Mouse (Mus musculus): Measurements from ENCODE around the gene Krtcap2. TPM values are rescaled to one million over a fixed set of nuclear protein-coding genes. Genes with fewer than 3 reads are reported as not detected.

The Krtcap2 gene
- polyA plus RNA-seq, 1 experiment from 2014 or later, result 239 TPM

GRCm38 (mm10) chr3:89282291-89282643 lies 36.5 kb downstream of the Krtcap2 start:
- no peak overlapping the region for H3K4me2 ChIP-seq (ENCODE audit: low read length)
- H3K9ac ChIP-seq (ENCODE audit: low read length), result no peak overlapping the region
- ATAC-seq (ENCODE audit: insufficient number of reproducible peaks, insufficient read depth, low FRiP score, low read depth), result no peak
- H3K9me3 ChIP-seq (ENCODE audit: control insufficient read depth, low read length), result no peaks in the 10 kb centered on the region
- H3K36me3 ChIP-seq (ENCODE audit: control insufficient read depth, insufficient read depth, low read length), result no peaks in the 10 kb centered on the region
- no peaks in the 10 kb centered on the region for H3K27me3 ChIP-seq (ENCODE audit: control insufficient read depth, insufficient read depth, low read length)
- peaks cover 17 to 31% of the 10 kb centered on the region in 2 experiments for H3K4me1 ChIP-seq (ENCODE audit: control insufficient read depth in 2 of 2, insufficient read depth in 2 of 2, low read length in 2 of 2)
- no peak overlapping the region for H3K4me3 ChIP-seq (ENCODE audit: control insufficient read depth in 1 of 2, insufficient read depth in 1 of 2, low read depth in 1 of 2, low read length in 2 of 2)
- H3K27ac ChIP-seq (replicated peaks in 1 of 2; ENCODE audit: control insufficient read depth in 1 of 2, insufficient read depth in 1 of 2, low read depth in 2 of 2, low read length in 2 of 2), result no peak overlapping the region
- WGBS, result 26% methylated on average over 4 of the region's 4 CpGs

GRCm38 (mm10) chr3:89284261-89284660 lies 38.5 kb downstream of the Krtcap2 start:
- Histone ChIP-seq H3K36me3 (ENCODE audit: control insufficient read depth, insufficient read depth, low read length) (no peaks in the 10 kb centered on the region), H3K27me3 (ENCODE audit: control insufficient read depth, insufficient read depth, low read length) (no peaks in the 10 kb centered on the region), H3K9ac (ENCODE audit: low read length) (no peak overlapping the region), H3K27ac (replicated peaks in 1 of 2; ENCODE audit: control insufficient read depth in 1 of 2, insufficient read depth in 1 of 2, low read depth in 2 of 2, low read length in 2 of 2) (no peak overlapping the region), H3K4me2 (ENCODE audit: low read length) (no peak overlapping the region), H3K4me3 (ENCODE audit: control insufficient read depth in 1 of 2, insufficient read depth in 1 of 2, low read depth in 1 of 2, low read length in 2 of 2) (no peak overlapping the region), H3K9me3 (ENCODE audit: control insufficient read depth, low read length) (no peaks in the 10 kb centered on the region), H3K4me1 (ENCODE audit: control insufficient read depth in 2 of 2, insufficient read depth in 2 of 2, low read length in 2 of 2) (peaks cover 11 to 14% of the 10 kb centered on the region in 2 experiments; a peak in 3 of 4 replicates)
- no peak for ATAC-seq (ENCODE audit: insufficient number of reproducible peaks, insufficient read depth, low FRiP score, low read depth)
- WGBS, result 87% methylated on average over 3 of the region's 3 CpGs

- H3K4me1 ChIP-seq (ENCODE audit: control insufficient read depth in 2 of 2, insufficient read depth in 2 of 2, low read length in 2 of 2), result peaks cover 7 to 9% of the 10 kb centered on the region in 2 experiments; a peak in 3 of 4 replicates
- H3K4me3 ChIP-seq (ENCODE audit: control insufficient read depth in 1 of 2, insufficient read depth in 1 of 2, low read depth in 1 of 2, low read length in 2 of 2), result no peak overlapping the region
- H3K4me2 ChIP-seq (ENCODE audit: low read length), result no peak overlapping the region
- no peaks in the 10 kb centered on the region for H3K36me3 ChIP-seq (ENCODE audit: control insufficient read depth, insufficient read depth, low read length)
- no peak overlapping the region for H3K9ac ChIP-seq (ENCODE audit: low read length)
- no peak for ATAC-seq (ENCODE audit: insufficient number of reproducible peaks, insufficient read depth, low FRiP score, low read depth)
- H3K27me3 ChIP-seq (ENCODE audit: control insufficient read depth, insufficient read depth, low read length), result no peaks in the 10 kb centered on the region
- no peaks in the 10 kb centered on the region for H3K9me3 ChIP-seq (ENCODE audit: control insufficient read depth, low read length)
- no peak overlapping the region for H3K27ac ChIP-seq (replicated peaks in 1 of 2; ENCODE audit: control insufficient read depth in 1 of 2, insufficient read depth in 1 of 2, low read depth in 2 of 2, low read length in 2 of 2)
- WGBS, result 36% methylated on average over 2 of the region's 2 CpGs
Measured at GRCm38 (mm10) chr3:89285526-89285925, 39.8 kb downstream of the Krtcap2 start.

GRCm38 (mm10) chr3:89287286-89287685 lies 41.5 kb downstream of the Krtcap2 start:
- Histone ChIP-seq H3K4me2 (ENCODE audit: low read length) (no peak overlapping the region), H3K27ac (replicated peaks in 1 of 2; ENCODE audit: control insufficient read depth in 1 of 2, insufficient read depth in 1 of 2, low read depth in 2 of 2, low read length in 2 of 2) (peak overlapping the region; percentile 33 to 46), H3K27me3 (ENCODE audit: control insufficient read depth, insufficient read depth, low read length) (no peaks in the 10 kb centered on the region), H3K4me1 (ENCODE audit: control insufficient read depth in 2 of 2, insufficient read depth in 2 of 2, low read length in 2 of 2) (peaks cover 0 to 5% of the 10 kb centered on the region in 2 experiments; a peak in 1 of 4 replicates), H3K36me3 (ENCODE audit: control insufficient read depth, insufficient read depth, low read length) (no peaks in the 10 kb centered on the region), H3K9ac (ENCODE audit: low read length) (no peak overlapping the region), H3K9me3 (ENCODE audit: control insufficient read depth, low read length) (no peaks in the 10 kb centered on the region), H3K4me3 (ENCODE audit: control insufficient read depth in 1 of 2, insufficient read depth in 1 of 2, low read depth in 1 of 2, low read length in 2 of 2) (no peak overlapping the region)
- WGBS, result 49% methylated on average over 5 of the region's 5 CpGs
- no peak for ATAC-seq (ENCODE audit: insufficient number of reproducible peaks, insufficient read depth, low FRiP score, low read depth)

GRCm38 (mm10) chr3:89288503-89288928 lies 42.8 kb downstream of the Krtcap2 start:
- ATAC-seq (ENCODE audit: insufficient number of reproducible peaks, insufficient read depth, low FRiP score, low read depth), result no peak
- no peaks in the 10 kb centered on the region for H3K36me3 ChIP-seq (ENCODE audit: control insufficient read depth, insufficient read depth, low read length)
- no peak overlapping the region for H3K4me3 ChIP-seq (ENCODE audit: control insufficient read depth in 1 of 2, insufficient read depth in 1 of 2, low read depth in 1 of 2, low read length in 2 of 2)
- H3K9me3 ChIP-seq (ENCODE audit: control insufficient read depth, low read length), result no peaks in the 10 kb centered on the region
- no peaks in the 10 kb centered on the region for H3K27me3 ChIP-seq (ENCODE audit: control insufficient read depth, insufficient read depth, low read length)
- H3K9ac ChIP-seq (ENCODE audit: low read length), result no peak overlapping the region
- 26% methylated on average over 7 of the region's 7 CpGs for WGBS
- H3K4me2 ChIP-seq (ENCODE audit: low read length), result no peak overlapping the region
- peaks cover 0 to 5% of the 10 kb centered on the region in 2 experiments; a peak in 1 of 4 replicates for H3K4me1 ChIP-seq (ENCODE audit: control insufficient read depth in 2 of 2, insufficient read depth in 2 of 2, low read length in 2 of 2)
- H3K27ac ChIP-seq (replicated peaks in 1 of 2; ENCODE audit: control insufficient read depth in 1 of 2, insufficient read depth in 1 of 2, low read depth in 2 of 2, low read length in 2 of 2), result no peak overlapping the region

- no peak overlapping the region for H3K4me3 ChIP-seq (ENCODE audit: control insufficient read depth in 1 of 2, insufficient read depth in 1 of 2, low read depth in 1 of 2, low read length in 2 of 2)
- WGBS, result 40% methylated on average over 10 of the region's 10 CpGs
- ATAC-seq (ENCODE audit: insufficient number of reproducible peaks, insufficient read depth, low FRiP score, low read depth), result no peak
Measured at GRCm38 (mm10) chr3:89291874-89292273, 46.1 kb downstream of the Krtcap2 start.

GRCm38 (mm10) chr3:89292303-89292702 lies 46.5 kb downstream of the Krtcap2 start:
- Histone ChIP-seq H3K9ac (ENCODE audit: low read length) (no peak overlapping the region), H3K4me3 (ENCODE audit: control insufficient read depth in 1 of 2, insufficient read depth in 1 of 2, low read depth in 1 of 2, low read length in 2 of 2) (no peak overlapping the region), H3K9me3 (ENCODE audit: control insufficient read depth, low read length) (no peaks in the 10 kb centered on the region), H3K27ac (replicated peaks in 1 of 2; ENCODE audit: control insufficient read depth in 1 of 2, insufficient read depth in 1 of 2, low read depth in 2 of 2, low read length in 2 of 2) (no peak overlapping the region), H3K36me3 (ENCODE audit: control insufficient read depth, insufficient read depth, low read length) (no peaks in the 10 kb centered on the region), H3K27me3 (ENCODE audit: control insufficient read depth, insufficient read depth, low read length) (no peaks in the 10 kb centered on the region), H3K4me2 (ENCODE audit: low read length) (no peak overlapping the region), H3K4me1 (ENCODE audit: control insufficient read depth in 2 of 2, insufficient read depth in 2 of 2, low read length in 2 of 2) (peaks cover 0 to 8% of the 10 kb centered on the region in 2 experiments; a peak in 1 of 4 replicates)
- no peak for ATAC-seq (ENCODE audit: insufficient number of reproducible peaks, insufficient read depth, low FRiP score, low read depth)
- WGBS, result 79% methylated on average over 5 of the region's 5 CpGs

More at GRCm38 (mm10) chr3:89291874-89292273, 46.1 kb downstream of the Krtcap2 start:
- Histone ChIP-seq H3K9ac (ENCODE audit: low read length) (no peak overlapping the region), H3K4me1 (ENCODE audit: control insufficient read depth in 2 of 2, insufficient read depth in 2 of 2, low read length in 2 of 2) (peaks cover 0 to 8% of the 10 kb centered on the region in 2 experiments; a peak in 1 of 4 replicates), H3K9me3 (ENCODE audit: control insufficient read depth, low read length) (no peaks in the 10 kb centered on the region), H3K4me2 (ENCODE audit: low read length) (no peak overlapping the region), H3K27me3 (ENCODE audit: control insufficient read depth, insufficient read depth, low read length) (no peaks in the 10 kb centered on the region), H3K27ac (replicated peaks in 1 of 2; ENCODE audit: control insufficient read depth in 1 of 2, insufficient read depth in 1 of 2, low read depth in 2 of 2, low read length in 2 of 2) (no peak overlapping the region), H3K36me3 (ENCODE audit: control insufficient read depth, insufficient read depth, low read length) (no peaks in the 10 kb centered on the region)

GRCm38 (mm10) chr3:89293247-89293918 lies 47.6 kb downstream of the Krtcap2 start:
- ATAC-seq (ENCODE audit: insufficient number of reproducible peaks, insufficient read depth, low FRiP score, low read depth), result no peak
- no peak overlapping the region for H3K27ac ChIP-seq (replicated peaks in 1 of 2; ENCODE audit: control insufficient read depth in 1 of 2, insufficient read depth in 1 of 2, low read depth in 2 of 2, low read length in 2 of 2)
- no peaks in the 10 kb centered on the region for H3K9me3 ChIP-seq (ENCODE audit: control insufficient read depth, low read length)
- peaks cover 0 to 5% of the 10 kb centered on the region in 2 experiments; a peak in 1 of 4 replicates for H3K4me1 ChIP-seq (ENCODE audit: control insufficient read depth in 2 of 2, insufficient read depth in 2 of 2, low read length in 2 of 2)
- no peak overlapping the region for H3K4me2 ChIP-seq (ENCODE audit: low read length)
- 87% methylated on average over 11 of the region's 11 CpGs for WGBS
- no peaks in the 10 kb centered on the region for H3K36me3 ChIP-seq (ENCODE audit: control insufficient read depth, insufficient read depth, low read length)
- no peak overlapping the region for H3K9ac ChIP-seq (ENCODE audit: low read length)
- H3K27me3 ChIP-seq (ENCODE audit: control insufficient read depth, insufficient read depth, low read length), result no peaks in the 10 kb centered on the region
- no peak overlapping the region for H3K4me3 ChIP-seq (ENCODE audit: control insufficient read depth in 1 of 2, insufficient read depth in 1 of 2, low read depth in 1 of 2, low read length in 2 of 2)
